Mouse (Mus musculus): Measurements from ENCODE around the gene Igfbp4. TPM values are rescaled to one million over a fixed set of nuclear protein-coding genes. Genes with fewer than 3 reads are reported as not detected.

The Igfbp4 gene
- total RNA-seq, 1 experiment, result 38.8 TPM

GRCm38 (mm10) chr11:99041841-99042780 lies 1.1 kb downstream of the Igfbp4 start:
- in situ Hi-C loops (cut with MboI; ENCODE audit: low sequenced_read_pairs in 2 of 2, unreplicated experiment in 2 of 2), result no loop called here
- Histone ChIP-seq H3K9ac (ENCODE audit: insufficient read depth, low read depth, low read length, poor library complexity, severe bottlenecking) (no peak overlapping the region), H3K27ac (ENCODE audit: insufficient read depth, low read depth, low read length, poor library complexity, severe bottlenecking) (no peak overlapping the region), H3K4me3 (ENCODE audit: insufficient read depth in 1 of 2, low read depth in 1 of 2, low read length in 2 of 2, poor library complexity in 1 of 2, severe bottlenecking in 1 of 2) (peak overlapping the region; percentile 57; a peak in 3 of 4 replicates), H3K36me3 (ENCODE audit: control insufficient read depth, insufficient read depth, low read length, poor library complexity, severe bottlenecking) (no peaks in the 10 kb centered on the region), H3K9me3 (ENCODE audit: control insufficient read depth, insufficient read depth, low read depth, low read length) (no peaks in the 10 kb centered on the region), H3K4me1 (ENCODE audit: control insufficient read depth in 2 of 2, insufficient read depth in 2 of 2, low read length in 2 of 2, poor library complexity in 1 of 2) (0 out of 4 replicates have a peak, but pooled peaks cover 0 to 4% of the 10 kb centered on the region in 2 experiments)
- no peak for DNase-seq (ENCODE audit: low read depth, low spot score)
- TF ChIP-seq MAFK (IDR thresholded peaks at IDR 0.05; ENCODE audit: insufficient read depth, low read depth, low read length) (no peak), ZNF384 (IDR thresholded peaks at IDR 0.05; ENCODE audit: low read depth, low read length) (no peak), HCFC1 (IDR thresholded peaks at IDR 0.05; ENCODE audit: borderline replicate concordance, insufficient read depth, low read length) (no peak), ZC3H11A (IDR thresholded peaks at IDR 0.05; ENCODE audit: borderline replicate concordance, low read depth, low read length) (no peak), CHD2 (IDR thresholded peaks at IDR 0.05; ENCODE audit: low read depth, low read length) (no peak)

- TF ChIP-seq HCFC1 (IDR thresholded peaks at IDR 0.05; ENCODE audit: borderline replicate concordance, insufficient read depth, low read length) (no peak), ZC3H11A (IDR thresholded peaks at IDR 0.05; ENCODE audit: borderline replicate concordance, low read depth, low read length) (no peak), CHD2 (IDR thresholded peaks at IDR 0.05; ENCODE audit: low read depth, low read length) (no peak), ZNF384 (IDR thresholded peaks at IDR 0.05; ENCODE audit: low read depth, low read length) (no peak), MAFK (IDR thresholded peaks at IDR 0.05; ENCODE audit: insufficient read depth, low read depth, low read length) (no peak)
- Histone ChIP-seq H3K9me3 (ENCODE audit: control insufficient read depth, insufficient read depth, low read depth, low read length) (no peaks in the 10 kb centered on the region), H3K27ac (ENCODE audit: insufficient read depth, low read depth, low read length, poor library complexity, severe bottlenecking) (no peak overlapping the region), H3K4me1 (ENCODE audit: control insufficient read depth in 2 of 2, insufficient read depth in 2 of 2, low read length in 2 of 2, poor library complexity in 1 of 2) (0 out of 4 replicates have a peak, but pooled peaks cover 0 to 4% of the 10 kb centered on the region in 2 experiments), H3K4me3 (ENCODE audit: insufficient read depth in 1 of 2, low read depth in 1 of 2, low read length in 2 of 2, poor library complexity in 1 of 2, severe bottlenecking in 1 of 2) (no peak overlapping the region), H3K9ac (ENCODE audit: insufficient read depth, low read depth, low read length, poor library complexity, severe bottlenecking) (no peak overlapping the region), H3K36me3 (ENCODE audit: control insufficient read depth, insufficient read depth, low read length, poor library complexity, severe bottlenecking) (no peaks in the 10 kb centered on the region)
- DNase-seq (ENCODE audit: low read depth, low spot score), result no peak
- in situ Hi-C loops (cut with MboI; ENCODE audit: low sequenced_read_pairs in 2 of 2, unreplicated experiment in 2 of 2), result no loop called here
Measured at GRCm38 (mm10) chr11:99042834-99043431, 1.9 kb downstream of the Igfbp4 start.

DNA sequence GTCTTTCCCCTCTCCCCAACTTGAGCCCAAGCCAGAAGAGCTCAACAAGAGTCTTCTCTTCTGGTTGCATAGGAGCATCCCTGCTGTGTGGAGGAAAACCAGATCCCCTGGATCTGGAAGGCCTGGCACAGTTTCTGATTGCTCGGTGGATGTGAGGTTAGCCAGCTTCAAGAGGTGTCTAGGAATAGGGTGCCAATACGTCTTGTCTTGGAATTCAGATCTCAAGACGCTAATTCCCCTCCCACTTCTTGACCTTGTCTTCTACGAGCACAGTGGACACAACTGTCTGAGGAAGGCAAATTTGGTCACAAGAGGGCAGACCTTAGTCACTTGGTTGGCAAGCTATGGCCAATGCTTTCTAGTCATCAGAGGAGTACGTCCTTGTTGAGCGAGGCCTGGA lies 2.6 kb downstream of the Igfbp4 start:
- no peak overlapping the region for H3K9ac ChIP-seq (ENCODE audit: insufficient read depth, low read depth, low read length, poor library complexity, severe bottlenecking)
- no peak for DNase-seq (ENCODE audit: low read depth, low spot score)
- no peaks in the 10 kb centered on the region for H3K9me3 ChIP-seq (ENCODE audit: control insufficient read depth, insufficient read depth, low read depth, low read length)
- no peak overlapping the region for H3K4me3 ChIP-seq (ENCODE audit: insufficient read depth in 1 of 2, low read depth in 1 of 2, low read length in 2 of 2, poor library complexity in 1 of 2, severe bottlenecking in 1 of 2)
- TF ChIP-seq ZC3H11A (IDR thresholded peaks at IDR 0.05; ENCODE audit: borderline replicate concordance, low read depth, low read length) (no peak), MAFK (IDR thresholded peaks at IDR 0.05; ENCODE audit: insufficient read depth, low read depth, low read length) (no peak), HCFC1 (IDR thresholded peaks at IDR 0.05; ENCODE audit: borderline replicate concordance, insufficient read depth, low read length) (no peak), ZNF384 (IDR thresholded peaks at IDR 0.05; ENCODE audit: low read depth, low read length) (no peak), CHD2 (IDR thresholded peaks at IDR 0.05; ENCODE audit: low read depth, low read length) (no peak)
- 0 out of 4 replicates have a peak, but pooled peaks cover 0 to 4% of the 10 kb centered on the region in 2 experiments for H3K4me1 ChIP-seq (ENCODE audit: control insufficient read depth in 2 of 2, insufficient read depth in 2 of 2, low read length in 2 of 2, poor library complexity in 1 of 2)
- H3K36me3 ChIP-seq (ENCODE audit: control insufficient read depth, insufficient read depth, low read length, poor library complexity, severe bottlenecking), result no peaks in the 10 kb centered on the region
- in situ Hi-C loops (cut with MboI; ENCODE audit: low sequenced_read_pairs in 2 of 2, unreplicated experiment in 2 of 2), result no loop called here
- H3K27ac ChIP-seq (ENCODE audit: insufficient read depth, low read depth, low read length, poor library complexity, severe bottlenecking), result no peak overlapping the region

- H3K4me3 ChIP-seq (ENCODE audit: insufficient read depth in 1 of 2, low read depth in 1 of 2, low read length in 2 of 2, poor library complexity in 1 of 2, severe bottlenecking in 1 of 2), result no peak overlapping the region
- no peak overlapping the region for H3K27ac ChIP-seq (ENCODE audit: insufficient read depth, low read depth, low read length, poor library complexity, severe bottlenecking)
- no peaks in the 10 kb centered on the region for H3K9me3 ChIP-seq (ENCODE audit: control insufficient read depth, insufficient read depth, low read depth, low read length)
- no peaks in the 10 kb centered on the region for H3K36me3 ChIP-seq (ENCODE audit: control insufficient read depth, insufficient read depth, low read length, poor library complexity, severe bottlenecking)
- DNase-seq (ENCODE audit: low read depth, low spot score), result no peak
- 0 out of 4 replicates have a peak, but pooled peaks cover 0 to 4% of the 10 kb centered on the region in 2 experiments for H3K4me1 ChIP-seq (ENCODE audit: control insufficient read depth in 2 of 2, insufficient read depth in 2 of 2, low read length in 2 of 2, poor library complexity in 1 of 2)
- in situ Hi-C loops (cut with MboI; ENCODE audit: low sequenced_read_pairs in 2 of 2, unreplicated experiment in 2 of 2), result no loop called here
- TF ChIP-seq CHD2 (IDR thresholded peaks at IDR 0.05; ENCODE audit: low read depth, low read length) (no peak), ZNF384 (IDR thresholded peaks at IDR 0.05; ENCODE audit: low read depth, low read length) (no peak), ZC3H11A (IDR thresholded peaks at IDR 0.05; ENCODE audit: borderline replicate concordance, low read depth, low read length) (no peak), HCFC1 (IDR thresholded peaks at IDR 0.05; ENCODE audit: borderline replicate concordance, insufficient read depth, low read length) (no peak), MAFK (IDR thresholded peaks at IDR 0.05; ENCODE audit: insufficient read depth, low read depth, low read length) (no peak)
- no peak overlapping the region for H3K9ac ChIP-seq (ENCODE audit: insufficient read depth, low read depth, low read length, poor library complexity, severe bottlenecking)
Measured at GRCm38 (mm10) chr11:99044306-99044705, 3.3 kb downstream of the Igfbp4 start.
